Mouse (Mus musculus): ENCODE results near the gene Dock6.

Gene Dock6

GRCm38 (mm10) chr9:21846755-21847341 lies 5.6 kb downstream of the Dock6 start:
- peak; percentile 46 for DNase-seq (ENCODE audit: low spot score)

- DNase-seq (ENCODE audit: low spot score): peak; percentile 54
These were observed 6.9 kb downstream of the Dock6 start for GRCm38 (mm10) chr9:21845381-21846080.

GRCm38 (mm10) chr9:21843086-21843485 lies 9.3 kb downstream of the Dock6 start:
- DNase-seq (ENCODE audit: low spot score): no peak

GRCm38 (mm10) chr9:21842391-21842790 lies 10.0 kb downstream of the Dock6 start:
- peak; percentile 41 for DNase-seq (ENCODE audit: low spot score)

- no peak for DNase-seq (ENCODE audit: low spot score)
These were observed 11.1 kb downstream of the Dock6 start for GRCm38 (mm10) chr9:21841340-21841739.

GRCm38 (mm10) chr9:21840115-21840787 lies 12.2 kb downstream of the Dock6 start:
- peak; percentile 49 for DNase-seq (ENCODE audit: low spot score)

- no peak for DNase-seq (ENCODE audit: low spot score)
These were observed 14.7 kb downstream of the Dock6 start for GRCm38 (mm10) chr9:21837690-21838089.

GRCm38 (mm10) chr9:21835258-21835912 lies 17.1 kb downstream of the Dock6 start, which contains the start of gene Angptl8:
Angptl8 (plus strand) TSS chr9:21835510.
- DNase-seq (ENCODE audit: low spot score): peak; percentile 62

- DNase-seq (ENCODE audit: low spot score): no peak
These were observed 20.7 kb downstream of the Dock6 start for GRCm38 (mm10) chr9:21831558-21832240.

- no peak for DNase-seq (ENCODE audit: low spot score)
These were observed 21.5 kb downstream of the Dock6 start for GRCm38 (mm10) chr9:21830936-21831335.

GRCm38 (mm10) chr9:21830461-21830850 lies 22.0 kb downstream of the Dock6 start:
- DNase-seq (ENCODE audit: low spot score): no peak

- DNase-seq (ENCODE audit: low spot score): no peak
These were observed 22.5 kb downstream of the Dock6 start for GRCm38 (mm10) chr9:21829834-21830460.

GRCm38 (mm10) chr9:21824366-21824765 lies 28.1 kb downstream of the Dock6 start:
- no peak for DNase-seq (ENCODE audit: low spot score)

- no peak for DNase-seq (ENCODE audit: low spot score)
These were observed 28.5 kb downstream of the Dock6 start for GRCm38 (mm10) chr9:21823957-21824356.

- DNase-seq (ENCODE audit: low spot score): no peak
These were observed 29.7 kb downstream of the Dock6 start for GRCm38 (mm10) chr9:21822686-21823085.

GRCm38 (mm10) chr9:21820183-21820582 lies 32.3 kb downstream of the Dock6 start:
- no peak for DNase-seq (ENCODE audit: low spot score)

GRCm38 (mm10) chr9:21819181-21819729 lies 33.2 kb downstream of the Dock6 start:
- no peak for DNase-seq (ENCODE audit: low spot score)

- DNase-seq (ENCODE audit: low spot score): no peak
These were observed 33.9 kb downstream of the Dock6 start for GRCm38 (mm10) chr9:21818561-21818960.

GRCm38 (mm10) chr9:21818125-21818524 lies 34.3 kb downstream of the Dock6 start:
- no peak for DNase-seq (ENCODE audit: low spot score)

GRCm38 (mm10) chr9:21816716-21817305 lies 35.6 kb downstream of the Dock6 start:
- DNase-seq (ENCODE audit: low spot score): no peak

GRCm38 (mm10) chr9:21811170-21811569 lies 41.3 kb downstream of the Dock6 start:
- DNase-seq (ENCODE audit: low spot score): no peak

Measured in urinary bladder, postnatal 14 days (tissue).